Mouse (Mus musculus) liver, embryonic 14.5 days (tissue): ENCODE measurements at regions not wholly inside any gene's neighbourhood (a gene's known extent, or its start where the extent isn't known, plus 50 kb on each side); places are given as distances from the start of the nearest gene placed in this dataset.

Experiments
- CTCF ChIP-seq: IDR thresholded peaks from 2 replicates; pipeline ENCODE4 v1.5.1; 2016; ENCODE audit warnings: antibody characterized with exemption, low read depth, control low read depth
- EP300 ChIP-seq: IDR thresholded peaks from 2 replicates; pipeline ENCODE4 v1.6.1; 2016; ENCODE audit warnings: antibody characterized with exemption, low read depth

DNA sequence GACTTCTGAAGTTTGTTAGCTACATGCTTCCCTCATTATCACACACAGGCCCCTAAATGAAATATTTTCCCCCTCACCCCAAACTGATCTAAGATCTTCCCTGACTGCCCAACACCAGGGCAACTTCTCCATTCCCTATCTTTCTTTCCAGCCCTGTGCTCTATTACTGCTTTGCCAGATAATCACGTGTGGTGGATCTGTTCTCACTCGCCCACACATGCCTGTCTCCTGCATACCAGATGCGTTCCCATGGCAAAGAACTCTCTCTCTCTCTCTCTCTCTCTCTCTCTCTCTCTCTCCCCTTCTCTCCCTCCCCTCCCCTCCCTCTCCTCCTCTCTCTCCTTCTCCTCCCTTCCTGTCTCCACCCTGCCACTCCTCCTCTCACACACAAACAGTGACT, 88.8 kb upstream of the Npy2r start:
- TF ChIP-seq CTCF = no peak
- no peak for TF ChIP-seq EP300
